Mouse (Mus musculus): Measurements from ENCODE around the gene Jagn1. TPM values are rescaled to one million over a fixed set of nuclear protein-coding genes. Genes with fewer than 3 reads are reported as not detected.
A peak's percentile ranks its signal among the peaks of the same experiment; 100 is the strongest.

The Jagn1 gene
- 39.0 and 48.0 TPM in 2 replicates for polyA plus RNA-seq (2012; rRNA removed)

- WGBS, result 1% methylated on average over 45 of the region's 45 CpGs
- DNase-seq, result peak; percentile 89
- Histone ChIP-seq H3K4me1 (ENCODE audit: control insufficient read depth, insufficient read depth, low read length) (peaks cover 3% of the 10 kb centered on the region; the same call in 1 of the 2 replicates), H3K4me3 (replicated peaks; ENCODE audit: extremely low read depth, low read depth, low read length) (peak within 1 kb of the TSS; percentile 81)
- TF ChIP-seq CTCF (IDR thresholded peaks at IDR 0.05; ENCODE audit: insufficient read depth, low read length), result no peak
- TF ChIP-seq POLR2A (IDR thresholded peaks at IDR 0.05; ENCODE audit: borderline replicate concordance, extremely low read depth, low read depth, low read length), result peak; percentile 67; the same call in 1 of the 2 replicates
Observed at GRCm38 (mm10) chr6:113442442-113443090, at the start of gene Jagn1. Gene Jagn1, plus strand, starts transcription at chr6:113442569.

- no peak for DNase-seq
- TF ChIP-seq POLR2A (IDR thresholded peaks at IDR 0.05; ENCODE audit: borderline replicate concordance, extremely low read depth, low read depth, low read length), result no peak
- TF ChIP-seq CTCF (IDR thresholded peaks at IDR 0.05; ENCODE audit: insufficient read depth, low read length), result no peak
- 74% methylated on average over 6 of the region's 6 CpGs for WGBS
- Histone ChIP-seq H3K4me1 (ENCODE audit: control insufficient read depth, insufficient read depth, low read length) (no peaks in the 10 kb centered on the region), H3K4me3 (replicated peaks; ENCODE audit: extremely low read depth, low read depth, low read length) (no peak overlapping the region)
Observed at GRCm38 (mm10) chr6:113393951-113394350, 48.4 kb upstream of the Jagn1 start.

- WGBS, result 85% methylated on average over 11 of the region's 11 CpGs
- Histone ChIP-seq H3K4me1 (ENCODE audit: control insufficient read depth, insufficient read depth, low read length) (no peaks in the 10 kb centered on the region), H3K4me3 (replicated peaks; ENCODE audit: extremely low read depth, low read depth, low read length) (no peak overlapping the region)
- no peak for DNase-seq
- TF ChIP-seq CTCF (IDR thresholded peaks at IDR 0.05; ENCODE audit: insufficient read depth, low read length) (no peak), POLR2A (IDR thresholded peaks at IDR 0.05; ENCODE audit: borderline replicate concordance, extremely low read depth, low read depth, low read length) (no peak)
Observed at GRCm38 (mm10) chr6:113394811-113395210, 47.6 kb upstream of the Jagn1 start.

- TF ChIP-seq CTCF (IDR thresholded peaks at IDR 0.05; ENCODE audit: insufficient read depth, low read length) (no peak), POLR2A (IDR thresholded peaks at IDR 0.05; ENCODE audit: borderline replicate concordance, extremely low read depth, low read depth, low read length) (no peak)
- no peak for DNase-seq
- WGBS, result 95% methylated on average over 6 of the region's 6 CpGs
- H3K4me1 ChIP-seq (ENCODE audit: control insufficient read depth, insufficient read depth, low read length), result no peaks in the 10 kb centered on the region
- no peak overlapping the region for H3K4me3 ChIP-seq (replicated peaks; ENCODE audit: extremely low read depth, low read depth, low read length)
Observed at GRCm38 (mm10) chr6:113395501-113395900, 46.9 kb upstream of the Jagn1 start.

GRCm38 (mm10) chr6:113396270-113397030 lies 45.9 kb upstream of the Jagn1 start:
- DNase-seq, result no peak
- Histone ChIP-seq H3K4me1 (ENCODE audit: control insufficient read depth, insufficient read depth, low read length) (no peaks in the 10 kb centered on the region), H3K4me3 (replicated peaks; ENCODE audit: extremely low read depth, low read depth, low read length) (no peak overlapping the region)
- 86% methylated on average over 10 of the region's 10 CpGs for WGBS
- TF ChIP-seq POLR2A (IDR thresholded peaks at IDR 0.05; ENCODE audit: borderline replicate concordance, extremely low read depth, low read depth, low read length) (no peak), CTCF (IDR thresholded peaks at IDR 0.05; ENCODE audit: insufficient read depth, low read length) (no peak)

- no peak overlapping the region for H3K4me3 ChIP-seq (replicated peaks; ENCODE audit: extremely low read depth, low read depth, low read length)
- TF ChIP-seq CTCF (IDR thresholded peaks at IDR 0.05; ENCODE audit: insufficient read depth, low read length) (no peak), POLR2A (IDR thresholded peaks at IDR 0.05; ENCODE audit: borderline replicate concordance, extremely low read depth, low read depth, low read length) (no peak)
- WGBS, result 83% methylated on average over 13 of the region's 13 CpGs
- H3K4me1 ChIP-seq (ENCODE audit: control insufficient read depth, insufficient read depth, low read length), result no peaks in the 10 kb centered on the region
- DNase-seq, result no peak
Observed at GRCm38 (mm10) chr6:113402094-113402493, 40.3 kb upstream of the Jagn1 start.

GRCm38 (mm10) chr6:113404649-113405448 lies 37.5 kb upstream of the Jagn1 start:
- DNase-seq, result no peak
- 80% methylated on average over 12 of the region's 12 CpGs for whole genome bisulfite sequencing

GRCm38 (mm10) chr6:113405483-113405882 lies 36.9 kb upstream of the Jagn1 start:
- H3K4me1 ChIP-seq (ENCODE audit: control insufficient read depth, insufficient read depth, low read length), result no peaks in the 10 kb centered on the region
- WGBS, result 86% methylated on average over 6 of the region's 6 CpGs
- TF ChIP-seq POLR2A (IDR thresholded peaks at IDR 0.05; ENCODE audit: borderline replicate concordance, extremely low read depth, low read depth, low read length) (no peak), CTCF (IDR thresholded peaks at IDR 0.05; ENCODE audit: insufficient read depth, low read length) (no peak)
- DNase-seq, result no peak
- H3K4me3 ChIP-seq (replicated peaks; ENCODE audit: extremely low read depth, low read depth, low read length), result no peak overlapping the region

More at GRCm38 (mm10) chr6:113404649-113405448, 37.5 kb upstream of the Jagn1 start:
- TF ChIP-seq CTCF (IDR thresholded peaks at IDR 0.05; ENCODE audit: insufficient read depth, low read length) (no peak), POLR2A (IDR thresholded peaks at IDR 0.05; ENCODE audit: borderline replicate concordance, extremely low read depth, low read depth, low read length) (no peak)
- H3K4me3 ChIP-seq (replicated peaks; ENCODE audit: extremely low read depth, low read depth, low read length), result no peak overlapping the region
- no peaks in the 10 kb centered on the region for H3K4me1 ChIP-seq (ENCODE audit: control insufficient read depth, insufficient read depth, low read length)

GRCm38 (mm10) chr6:113406683-113407082 lies 35.7 kb upstream of the Jagn1 start:
- H3K4me1 ChIP-seq (ENCODE audit: control insufficient read depth, insufficient read depth, low read length), result no peaks in the 10 kb centered on the region
- no peak for DNase-seq
- TF ChIP-seq POLR2A (IDR thresholded peaks at IDR 0.05; ENCODE audit: borderline replicate concordance, extremely low read depth, low read depth, low read length), result no peak
- TF ChIP-seq CTCF (IDR thresholded peaks at IDR 0.05; ENCODE audit: insufficient read depth, low read length), result no peak
- H3K4me3 ChIP-seq (replicated peaks; ENCODE audit: extremely low read depth, low read depth, low read length), result no peak overlapping the region
- WGBS, result 79% methylated on average over 9 of the region's 9 CpGs
